Mouse (Mus musculus) liver, adult 2 months (tissue): Measurements from ENCODE around the gene Tmem179.

Experiments
- CTCF ChIP-seq: fragments of 200-500 bp; IDR thresholded peaks from 2 replicates; pipeline ENCODE4 v1.5.1; 2011; ENCODE audit warnings: low read depth, low read length, control low read depth
- POLR2A ChIP-seq: fragments of 200-500 bp; IDR thresholded peaks from 2 replicates; pipeline ENCODE4 v1.6.1; 2011; ENCODE audit warnings: low read length, control low read depth; ENCODE audit not compliant: insufficient read depth; ENCODE audit errors: extremely low read depth

DNA sequence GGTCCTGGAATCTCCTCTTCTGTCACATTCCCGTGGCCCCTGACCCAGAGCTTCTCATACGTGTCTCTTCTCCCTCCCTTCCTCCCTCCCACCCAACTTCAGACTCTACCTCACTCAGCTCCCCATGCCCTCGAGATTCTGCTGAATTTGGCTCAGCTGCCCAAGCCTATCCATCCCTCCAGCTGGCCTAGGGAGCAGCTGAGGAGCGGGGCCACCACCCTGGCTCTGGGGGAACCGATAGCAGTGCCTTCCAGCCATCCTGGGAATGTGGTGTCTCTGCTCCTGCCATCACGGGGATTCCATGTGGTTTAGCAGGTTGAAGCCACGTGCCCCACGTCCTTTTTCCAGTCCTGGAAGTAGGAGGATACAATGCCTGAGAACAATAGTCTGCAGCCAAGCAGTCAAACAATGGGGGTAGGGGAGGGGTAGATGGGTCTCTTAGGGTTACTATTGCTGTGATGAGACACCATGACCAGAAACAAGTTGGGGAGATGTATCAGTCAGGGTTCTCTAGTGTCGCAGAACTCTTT lies 40.0 kb upstream of the Tmem179 start:
- TF ChIP-seq CTCF (no peak), POLR2A (no peak)
